Mouse (Mus musculus) adipocyte (in vitro differentiated cells): ENCODE data around the gene Tex46.

Experiments
- DNase-seq: peaks from one replicate; pipeline ENCODE4 v3.0.0-alpha.2; 2016; ENCODE audit warnings: low spot score

Tex46 gene

GRCm38 (mm10) chr4:136610387-136610856 lies at the start of gene Tex46:
Gene Tex46, plus strand, starts transcription at chr4:136610437.
- no peak for DNase-seq

GRCm38 (mm10) chr4:136562755-136563154 lies 47.5 kb upstream of the Tex46 start:
- DNase-seq, result no peak

GRCm38 (mm10) chr4:136568629-136569028 lies 41.6 kb upstream of the Tex46 start:
- no peak for DNase-seq

GRCm38 (mm10) chr4:136569998-136570397 lies 40.2 kb upstream of the Tex46 start:
- DNase-seq, result no peak

- DNase-seq, result no peak
These were observed 28.4 kb upstream of the Tex46 start for GRCm38 (mm10) chr4:136581885-136582284.

- no peak for DNase-seq
These were observed 22.9 kb upstream of the Tex46 start for GRCm38 (mm10) chr4:136587221-136587827.

GRCm38 (mm10) chr4:136588003-136588402 lies 22.2 kb upstream of the Tex46 start:
- no peak for DNase-seq

GRCm38 (mm10) chr4:136592111-136592510 lies 18.1 kb upstream of the Tex46 start:
- no peak for DNase-seq

GRCm38 (mm10) chr4:136594006-136594405 lies 16.2 kb upstream of the Tex46 start:
- peak; percentile 59 for DNase-seq

- no peak for DNase-seq
These were observed 15.0 kb upstream of the Tex46 start for GRCm38 (mm10) chr4:136595221-136595620.

- no peak for DNase-seq
These were observed 11.9 kb upstream of the Tex46 start for GRCm38 (mm10) chr4:136598268-136598876.

GRCm38 (mm10) chr4:136599869-136600268 lies 10.4 kb upstream of the Tex46 start:
- DNase-seq, result no peak

- DNase-seq, result no peak
These were observed 9.7 kb upstream of the Tex46 start for GRCm38 (mm10) chr4:136600536-136600935.

- DNase-seq, result peak; percentile 83
These were observed 8.8 kb upstream of the Tex46 start for GRCm38 (mm10) chr4:136601476-136601875.

GRCm38 (mm10) chr4:136602018-136602554 lies 8.2 kb upstream of the Tex46 start:
- DNase-seq, result peak; percentile 30

GRCm38 (mm10) chr4:136602568-136602967 lies 7.7 kb upstream of the Tex46 start, which contains the start of gene Kdm1a:
Gene Kdm1a, minus strand, starts transcription at chr4:136602723.
- DNase-seq, result peak; percentile 91

GRCm38 (mm10) chr4:136605756-136606485 lies 4.3 kb upstream of the Tex46 start:
- DNase-seq, result no peak

GRCm38 (mm10) chr4:136613657-136614056 lies 3.4 kb downstream of the Tex46 start:
- DNase-seq, result no peak

- peak; percentile 76 for DNase-seq
These were observed 11.1 kb downstream of the Tex46 start for GRCm38 (mm10) chr4:136621336-136621735.

GRCm38 (mm10) chr4:136621956-136622355 lies 11.7 kb downstream of the Tex46 start:
- DNase-seq, result no peak

- DNase-seq, result no peak
These were observed 12.2 kb downstream of the Tex46 start, which contains the start of gene Lactbl1 for GRCm38 (mm10) chr4:136622388-136622787. Gene Lactbl1, plus strand, starts transcription at chr4:136622621.

- no peak for DNase-seq
These were observed 16.4 kb downstream of the Tex46 start for GRCm38 (mm10) chr4:136626590-136626989.
